Mouse (Mus musculus) lung, postnatal 0 days (tissue): ENCODE results near the gene Gm28557. TPM values are rescaled to one million over a fixed set of nuclear protein-coding genes. Genes with fewer than 3 reads are reported as not detected.

ENCODE experiments used
- ATAC-seq: fragments of 200-750 bp; cut with Nextera tagmentation; 2 replicates; pipeline ENCODE4 v1.8.0; 2017; ENCODE audit warnings: moderate library complexity
- DNase-seq: peaks from one replicate; pipeline ENCODE4 v3.0.0-alpha.2; 2016; ENCODE audit warnings: low spot score
- H3K27ac ChIP-seq: fragments of 300-500 bp; sonication (generic); 2 replicates; pipeline ENCODE4 v1.5.1; 2014; ENCODE audit warnings: antibody characterized with exemption, mild to moderate bottlenecking, low read length, mixed read lengths
- H3K27me3 ChIP-seq: fragments of 300-500 bp; sonication (generic); replicated peaks from 2 replicates; pipeline ENCODE4 v1.6.1; 2014; ENCODE audit warnings: low read length, mixed read lengths; ENCODE audit not compliant: insufficient read depth
- H3K36me3 ChIP-seq: fragments of 300-500 bp; sonication (generic); 2 replicates; pipeline ENCODE4 v1.6.1; 2014; ENCODE audit warnings: low read length, mixed read lengths; ENCODE audit not compliant: insufficient read depth
- H3K4me1 ChIP-seq: fragments of 300-500 bp; sonication (generic); 2 replicates; pipeline ENCODE4 v1.6.1; 2014; ENCODE audit warnings: antibody characterized with exemption, low read depth, low read length, mixed read lengths; ENCODE audit not compliant: insufficient read depth
- H3K4me2 ChIP-seq: fragments of 300-500 bp; sonication (generic); replicated peaks from 2 replicates; pipeline ENCODE4 v1.6.1; 2014; ENCODE audit warnings: low read depth, mild to moderate bottlenecking, low read length, moderate library complexity, mixed read lengths
- H3K4me3 ChIP-seq: fragments of 300-500 bp; sonication (generic); 2 replicates; pipeline ENCODE4 v1.5.1; 2014; ENCODE audit warnings: low read depth, low read length
- H3K9ac ChIP-seq: fragments of 300-500 bp; sonication (generic); replicated peaks from 2 replicates; pipeline ENCODE4 v1.6.1; 2014; ENCODE audit warnings: low read depth, mild to moderate bottlenecking
- H3K9me3 ChIP-seq: fragments of 300-500 bp; sonication (generic); 2 replicates; pipeline ENCODE4 v1.6.1; 2016; ENCODE audit warnings: low read length, mixed read lengths
- CTCF ChIP-seq: IDR thresholded peaks from 2 replicates; pipeline ENCODE4 v1.5.1; 2016; ENCODE audit warnings: antibody characterized with exemption, mild to moderate bottlenecking
- EP300 ChIP-seq: IDR thresholded peaks from 2 replicates; pipeline ENCODE4 v1.6.1; 2016; ENCODE audit warnings: antibody characterized with exemption, mild to moderate bottlenecking, control low read depth
- WGBS: fragments of 180-500 bp; shearing (Covaris S2); extraction: QIAGEN DNeasy Blood & Tissue Kit; methylation state at CpG from one replicate; pipeline ENCODE4 v1.1.7; 2014; 5-methylcytosine and 5-hydroxymethylcytosine counted together
- polyA plus RNA-seq: library from polyadenylated mRNA; unstranded; fragments of >200 nt; fragmentation: Nextera tagmentation; extraction: Ambion mirVana; gene quantifications from 2 replicates; pipeline ENCODE4 v1.2.1, GENCODE M21; 2015

Gm28557 gene
- polyA plus RNA-seq, 1 experiment from 2014 or later: 2.7 TPM

DNA sequence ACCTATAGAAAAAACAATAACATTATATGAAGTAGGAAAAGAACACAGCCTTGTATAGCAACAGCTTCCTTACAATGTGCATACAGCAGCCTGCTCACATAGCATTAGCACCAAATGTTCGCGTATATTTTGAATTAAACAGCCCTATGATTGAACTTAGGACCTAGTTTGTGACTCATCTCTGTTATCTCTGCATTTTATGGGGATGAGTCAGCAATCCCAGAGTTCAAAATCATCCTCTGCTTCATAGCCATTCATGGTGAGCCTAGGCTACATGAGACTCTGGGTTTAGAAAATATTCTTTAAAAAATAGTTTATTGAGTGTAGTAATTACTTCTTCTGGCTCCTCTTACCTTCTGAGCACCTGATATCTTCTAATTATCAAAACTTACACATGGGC lies 4.9 kb upstream of the Gm28557 start:
- no peak for TF ChIP-seq CTCF
- TF ChIP-seq EP300: no peak
- ATAC-seq (no peak), DNase-seq (no peak)
- Histone ChIP-seq H3K4me1 (no peaks in the 10 kb centered on the region), H3K9me3 (no peaks in the 10 kb centered on the region), H3K9ac (no peak overlapping the region), H3K4me2 (no peak overlapping the region), H3K27ac (no peak overlapping the region), H3K4me3 (no peak overlapping the region), H3K36me3 (no peaks in the 10 kb centered on the region), H3K27me3 (no peaks in the 10 kb centered on the region)
- 82% methylated on average over 2 of the region's 2 CpGs for WGBS

DNA sequence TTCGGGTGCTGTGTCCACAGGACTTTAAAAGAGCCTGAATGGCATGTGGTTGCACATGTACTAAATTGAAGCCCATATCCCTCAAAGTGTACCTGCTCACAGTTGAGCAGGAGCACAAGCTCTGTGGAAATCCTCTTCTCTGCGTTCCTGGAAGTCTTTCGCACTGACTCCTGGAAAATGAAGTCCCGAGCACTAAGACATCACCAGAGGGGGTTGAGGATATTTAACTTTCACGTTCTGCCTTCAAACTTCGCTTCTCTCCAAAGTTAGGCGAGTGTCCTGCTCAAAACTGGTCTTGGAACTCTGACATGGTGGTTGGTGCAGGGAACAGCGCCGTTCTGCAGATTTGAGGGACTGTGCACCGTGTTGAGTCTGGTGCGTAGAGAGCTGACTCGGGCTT lies 3.7 kb upstream of the Gm28557 start:
- Histone ChIP-seq H3K36me3 (no peaks in the 10 kb centered on the region), H3K9me3 (no peaks in the 10 kb centered on the region), H3K9ac (no peak overlapping the region), H3K4me1 (peaks cover 3% of the 10 kb centered on the region; the same call in 1 of the 2 replicates), H3K4me2 (no peak overlapping the region), H3K27me3 (no peaks in the 10 kb centered on the region), H3K4me3 (no peak overlapping the region), H3K27ac (no peak overlapping the region)
- 78% methylated on average over 12 of the region's 12 CpGs for whole genome bisulfite sequencing
- DNase-seq (no peak), ATAC-seq (no peak)
- TF ChIP-seq CTCF: no peak
- TF ChIP-seq EP300: no peak

DNA sequence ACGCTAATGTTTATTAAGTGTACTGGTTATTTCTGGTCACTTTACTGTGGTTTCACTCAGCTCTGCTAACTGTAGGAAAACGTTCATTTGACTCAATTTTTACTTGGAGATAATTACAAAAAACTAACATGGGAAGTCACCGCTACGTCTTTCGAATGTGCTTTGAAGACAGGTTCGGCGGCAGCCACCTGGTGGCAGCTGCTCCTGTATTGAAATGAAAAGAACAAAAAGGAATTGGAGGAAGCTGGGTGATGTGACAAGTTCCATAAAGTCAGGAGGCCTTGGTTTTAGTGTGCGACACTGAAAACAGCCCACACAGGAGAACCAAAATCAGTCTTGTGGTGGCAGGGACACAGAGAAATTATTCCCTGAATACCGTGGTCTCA lies 410 bp upstream of the Gm28557 start:
- peaks cover 3% of the 10 kb centered on the region; the same call in 1 of the 2 replicates for H3K4me1 ChIP-seq
- no peak overlapping the region for H3K27ac ChIP-seq
- no peaks in the 10 kb centered on the region for H3K27me3 ChIP-seq
- no peaks in the 10 kb centered on the region for H3K9me3 ChIP-seq
- WGBS: 5% methylated on average over 9 of the region's 9 CpGs
- ATAC-seq: peak; percentile 61
- no peak for DNase-seq
- H3K4me2 ChIP-seq: peak overlapping the region; percentile 42
- H3K4me3 ChIP-seq: peak overlapping the region; percentile 75
- no peak for TF ChIP-seq EP300
- no peak; the same call in 1 of the 2 replicates for TF ChIP-seq CTCF
- H3K36me3 ChIP-seq: no peaks in the 10 kb centered on the region
- H3K9ac ChIP-seq: no peak overlapping the region

DNA sequence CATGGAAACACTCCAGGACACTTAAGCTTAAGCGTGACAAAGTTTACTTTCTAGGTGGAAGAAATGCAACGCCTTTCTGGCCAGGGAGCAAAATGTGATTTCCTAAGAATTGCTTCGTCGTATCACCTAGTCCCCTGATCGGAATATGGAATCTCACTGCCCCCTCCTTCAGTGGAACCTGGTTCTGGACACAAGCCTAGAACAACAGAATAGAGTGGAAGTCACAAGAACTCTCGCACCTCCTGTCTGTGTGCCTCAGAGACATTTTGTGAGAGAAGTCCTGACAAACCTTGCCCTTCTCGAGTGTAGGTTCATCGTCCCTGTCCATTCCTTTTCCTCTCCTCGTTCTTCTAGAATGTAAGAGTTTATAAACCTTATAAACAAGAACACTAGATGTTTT lies 723 bp downstream of the Gm28557 start:
- H3K4me3 ChIP-seq: peak overlapping the region; percentile 75
- no peaks in the 10 kb centered on the region for H3K36me3 ChIP-seq
- peaks cover 3% of the 10 kb centered on the region; the same call in 1 of the 2 replicates for H3K4me1 ChIP-seq
- TF ChIP-seq EP300: no peak
- no peak for TF ChIP-seq CTCF
- DNase-seq (peak; percentile 8), ATAC-seq (no peak)
- peak overlapping the region; percentile 86; the same call in 1 of the 2 replicates for H3K27ac ChIP-seq
- peak overlapping the region; percentile 75 for H3K4me2 ChIP-seq
- H3K27me3 ChIP-seq: no peaks in the 10 kb centered on the region
- 0 out of 2 replicates have a peak overlapping the region, but pooled peaks have one; percentile 67 for H3K9ac ChIP-seq
- WGBS: 32% methylated on average over 9 of the region's 9 CpGs
- no peaks in the 10 kb centered on the region for H3K9me3 ChIP-seq

DNA sequence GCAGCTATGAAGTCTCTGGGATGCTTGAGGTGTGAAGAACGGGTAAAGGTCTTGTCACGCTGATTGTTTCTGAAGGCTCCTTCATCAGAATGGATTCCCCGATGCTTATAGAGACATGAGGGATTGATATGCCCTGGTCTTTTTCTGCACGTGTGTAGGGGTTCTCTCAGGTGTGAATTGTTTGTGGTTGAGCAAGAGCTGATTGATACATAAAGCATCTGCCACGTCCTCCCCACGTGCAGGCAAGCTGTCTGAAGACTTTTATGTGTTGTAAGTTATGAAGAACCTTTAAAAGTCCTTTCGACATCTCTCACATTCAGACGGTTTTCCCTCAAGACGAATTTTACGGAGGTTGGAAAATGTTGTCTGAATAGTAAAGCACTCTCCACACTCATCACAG lies 10.5 kb downstream of the Gm28557 start, which contains the start of gene Zfp708:
Gene Zfp708 (minus strand): TSS at position 101 of the 400 bp plus-strand sequence.
- Histone ChIP-seq H3K4me3 (no peak within 1 kb of the TSS), H3K27me3 (no peaks in the 10 kb centered on the region), H3K9me3 (no peaks in the 10 kb centered on the region), H3K9ac (no peak within 1 kb of the TSS), H3K4me1 (no peaks in the 10 kb centered on the region), H3K4me2 (no peak within 1 kb of the TSS), H3K27ac (no peak within 1 kb of the TSS), H3K36me3 (peaks cover 7% of the 10 kb centered on the region)
- DNase-seq: no peak
- 84% methylated on average over 10 of the region's 10 CpGs for WGBS
- no peak for ATAC-seq
- TF ChIP-seq CTCF: no peak
- no peak for TF ChIP-seq EP300

DNA sequence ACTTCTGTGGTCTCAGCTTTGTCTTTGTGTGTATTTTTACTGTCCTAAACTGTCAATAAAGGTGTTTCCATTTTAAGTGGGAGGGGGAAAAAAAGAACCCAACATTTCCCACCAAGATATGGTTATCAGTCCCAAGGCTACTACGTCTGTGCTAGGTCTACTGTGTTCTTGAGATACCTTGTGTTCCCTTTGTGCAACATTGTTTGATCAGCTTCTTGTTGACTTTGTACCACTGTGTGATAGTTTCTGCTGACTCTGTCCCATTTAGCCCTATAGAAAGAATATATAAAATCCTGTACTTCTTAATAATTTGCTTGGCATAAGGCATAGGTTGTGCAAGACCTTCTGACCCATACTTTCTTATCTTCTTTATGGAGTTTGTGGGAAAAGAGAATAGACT lies 18.2 kb downstream of the Gm28557 start:
- ATAC-seq (no peak), DNase-seq (no peak)
- H3K9me3 ChIP-seq: no peaks in the 10 kb centered on the region
- 55% methylated on average over 1 of the region's 1 CpGs for WGBS
- TF ChIP-seq EP300 (no peak), CTCF (no peak)
- H3K27me3 ChIP-seq: no peaks in the 10 kb centered on the region
- no peak overlapping the region for H3K4me2 ChIP-seq
- no peak overlapping the region for H3K9ac ChIP-seq
- no peak overlapping the region for H3K4me3 ChIP-seq
- no peaks in the 10 kb centered on the region for H3K36me3 ChIP-seq
- H3K4me1 ChIP-seq: no peaks in the 10 kb centered on the region
- H3K27ac ChIP-seq: no peak overlapping the region

DNA sequence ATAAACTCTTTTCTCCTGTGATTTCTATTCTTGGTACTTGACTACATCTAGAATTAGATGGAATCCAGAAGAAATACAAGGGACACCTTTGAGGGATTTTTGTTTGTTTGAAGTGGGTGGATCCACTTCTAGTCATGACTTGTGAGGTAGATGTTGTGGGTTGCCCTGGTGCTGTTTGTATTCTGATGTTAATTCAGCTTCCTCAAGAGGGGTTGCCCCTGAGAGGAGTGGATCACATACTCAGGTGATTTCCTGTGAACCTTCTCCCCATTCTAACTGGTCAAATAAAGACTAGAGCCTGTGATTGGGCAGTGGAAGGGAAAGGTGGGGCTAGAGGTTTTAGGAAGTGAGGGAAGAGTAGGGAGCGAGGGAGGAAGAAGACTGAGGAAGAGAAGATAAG lies 26.5 kb downstream of the Gm28557 start:
- H3K27ac ChIP-seq: peak overlapping the region; percentile 75
- H3K27me3 ChIP-seq: no peaks in the 10 kb centered on the region
- no peak for DNase-seq
- peak overlapping the region; percentile 69; the same call in 1 of the 2 replicates for H3K4me2 ChIP-seq
- TF ChIP-seq CTCF (no peak), EP300 (no peak)
- ATAC-seq: no peak
- no peaks in the 10 kb centered on the region for H3K9me3 ChIP-seq
- WGBS: 55% methylated on average over 1 of the region's 1 CpGs
- H3K4me1 ChIP-seq: 0 out of 2 replicates have a peak, but pooled peaks cover 3% of the 10 kb centered on the region
- no peak overlapping the region for H3K4me3 ChIP-seq
- H3K9ac ChIP-seq: no peak overlapping the region
- no peaks in the 10 kb centered on the region for H3K36me3 ChIP-seq
